Mouse (Mus musculus) stomach, postnatal 0 days (tissue): Measurements from ENCODE around the gene Opn3. TPM values are rescaled to one million over a fixed set of nuclear protein-coding genes. Genes with fewer than 3 reads are reported as not detected.
A peak's percentile ranks its signal among the peaks of the same experiment; 100 is the strongest.

ENCODE experiments used
- ATAC-seq: fragments of 200-750 bp; cut with Nextera tagmentation; 2 replicates; pipeline ENCODE4 v1.8.0; 2017; ENCODE audit not compliant: low FRiP score, low TSS enrichment
- DNase-seq: peaks from one replicate; pipeline ENCODE4 v3.0.0-alpha.2; 2016; ENCODE audit warnings: low spot score
- H3K27ac ChIP-seq: fragments of 300-500 bp; sonication (generic); replicated peaks from 2 replicates; pipeline ENCODE4 v1.5.1; 2014; ENCODE audit warnings: mild to moderate bottlenecking, control low read depth
- H3K27me3 ChIP-seq: fragments of 300-500 bp; sonication (generic); 2 replicates; pipeline ENCODE4 v1.6.1; 2014; ENCODE audit warnings: low read length; ENCODE audit not compliant: control insufficient read depth, insufficient read depth
- H3K36me3 ChIP-seq: fragments of 300-500 bp; sonication (generic); 2 replicates; pipeline ENCODE4 v1.6.1; 2014; ENCODE audit warnings: low read length, mixed read lengths; ENCODE audit not compliant: control insufficient read depth, insufficient read depth
- H3K4me1 ChIP-seq: fragments of 300-500 bp; sonication (generic); replicated peaks from 2 replicates; pipeline ENCODE4 v1.6.1; 2014; ENCODE audit warnings: antibody characterized with exemption; ENCODE audit not compliant: control insufficient read depth, insufficient read depth
- H3K4me2 ChIP-seq: fragments of 300-500 bp; sonication (generic); replicated peaks from 2 replicates; pipeline ENCODE4 v1.6.1; 2014; ENCODE audit warnings: low read depth, mild to moderate bottlenecking, control low read depth, moderate library complexity
- H3K4me3 ChIP-seq: fragments of 300-500 bp; sonication (generic); 2 replicates; pipeline ENCODE4 v1.5.1; 2014; ENCODE audit warnings: low read depth, low read length, control low read depth
- H3K9ac ChIP-seq: fragments of 300-500 bp; sonication (generic); 2 replicates; pipeline ENCODE4 v1.6.1; 2014; ENCODE audit warnings: mild to moderate bottlenecking, low read length, control low read depth, mixed read lengths
- H3K9me3 ChIP-seq: fragments of 300-500 bp; sonication (generic); 2 replicates; pipeline ENCODE4 v1.6.1; 2016; ENCODE audit warnings: low read length; ENCODE audit not compliant: control insufficient read depth
- CTCF ChIP-seq: IDR thresholded peaks from 2 replicates; pipeline ENCODE4 v1.5.1; 2016; ENCODE audit warnings: antibody characterized with exemption, low read depth, mild to moderate bottlenecking, moderate library complexity
- EP300 ChIP-seq: optimal IDR thresholded peaks from 2 replicates; pipeline ENCODE3; 2016; ENCODE audit warnings: antibody characterized with exemption
- WGBS: fragments of 180-500 bp; shearing (Covaris S2); extraction: QIAGEN DNeasy Blood & Tissue Kit; methylation state at CpG from one replicate; pipeline ENCODE4 v1.1.7; 2014; 5-methylcytosine and 5-hydroxymethylcytosine counted together
- polyA plus RNA-seq: library from polyadenylated mRNA; unstranded; fragments of >200 nt; fragmentation: Nextera tagmentation; extraction: Ambion mirVana; gene quantifications from 2 replicates; pipeline ENCODE4 v1.2.1, GENCODE M21; 2015

Opn3 gene
- polyA plus RNA-seq, 1 experiment from 2014 or later, result 2.4 TPM

DNA sequence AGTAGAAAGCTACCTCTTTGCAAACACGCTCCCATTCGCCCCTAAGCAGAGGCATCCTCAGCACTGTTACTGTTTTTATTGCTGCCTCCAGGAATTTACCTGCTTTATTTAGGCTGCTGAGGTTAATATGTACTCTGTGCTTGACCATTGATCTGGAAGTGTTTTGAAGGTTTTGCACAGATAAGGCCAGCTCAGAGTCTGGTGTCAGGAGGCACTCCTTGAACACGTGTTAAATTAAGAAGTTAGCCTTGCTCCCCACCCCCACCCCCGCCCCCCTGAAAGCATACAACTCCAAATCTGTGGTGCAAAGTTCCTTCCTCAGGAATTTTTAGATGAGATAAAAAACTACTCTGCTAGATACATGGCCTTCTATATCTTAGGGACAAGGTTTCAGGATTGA lies 8.6 kb upstream of the Opn3 start:
- DNase-seq, result no peak
- no peaks in the 10 kb centered on the region for H3K9me3 ChIP-seq
- H3K4me1 ChIP-seq, result no peaks in the 10 kb centered on the region
- no peaks in the 10 kb centered on the region for H3K27me3 ChIP-seq
- ATAC-seq, result no peak; the same call in 1 of the 2 replicates
- H3K27ac ChIP-seq, result no peak overlapping the region
- WGBS, result 53% methylated on average over 4 of the region's 4 CpGs
- no peaks in the 10 kb centered on the region for H3K36me3 ChIP-seq
- no peak overlapping the region for H3K9ac ChIP-seq
- no peak overlapping the region for H3K4me2 ChIP-seq
- TF ChIP-seq EP300 (no peak), CTCF (no peak)
- H3K4me3 ChIP-seq, result no peak overlapping the region

- Histone ChIP-seq H3K4me1 (no peaks in the 10 kb centered on the region), H3K9ac (no peak overlapping the region), H3K9me3 (no peaks in the 10 kb centered on the region), H3K27me3 (no peaks in the 10 kb centered on the region), H3K36me3 (no peaks in the 10 kb centered on the region), H3K27ac (no peak overlapping the region), H3K4me3 (no peak overlapping the region), H3K4me2 (no peak overlapping the region)
- WGBS, result 21% methylated on average over 4 of the region's 4 CpGs
- ATAC-seq, result no peak
- no peak for DNase-seq
- TF ChIP-seq EP300, result no peak
- TF ChIP-seq CTCF, result no peak
These were observed 7.2 kb upstream of the Opn3 start for GRCm38 (mm10) chr1:175699796-175700195.

DNA sequence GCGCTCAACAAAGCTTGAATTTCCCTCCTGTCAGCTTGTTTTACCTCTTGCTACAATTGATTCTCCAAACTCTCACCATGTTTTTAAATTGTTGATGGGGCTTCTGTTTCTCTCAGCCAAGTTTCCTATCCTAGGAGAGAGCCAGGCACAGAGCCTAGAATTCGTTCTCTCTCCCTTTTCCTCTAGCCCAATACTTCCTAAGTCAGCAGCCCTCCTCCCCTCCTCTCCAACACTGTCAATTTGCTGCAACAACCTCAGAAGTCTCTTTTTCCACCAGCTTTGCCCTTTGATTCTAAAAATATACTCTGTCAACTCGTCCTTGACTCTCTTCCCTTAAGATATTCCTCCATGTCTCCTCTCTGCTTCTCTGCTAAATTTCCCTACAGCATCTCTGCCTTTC lies 6.8 kb upstream of the Opn3 start:
- H3K4me2 ChIP-seq, result no peak overlapping the region
- no peak overlapping the region for H3K27ac ChIP-seq

DNA sequence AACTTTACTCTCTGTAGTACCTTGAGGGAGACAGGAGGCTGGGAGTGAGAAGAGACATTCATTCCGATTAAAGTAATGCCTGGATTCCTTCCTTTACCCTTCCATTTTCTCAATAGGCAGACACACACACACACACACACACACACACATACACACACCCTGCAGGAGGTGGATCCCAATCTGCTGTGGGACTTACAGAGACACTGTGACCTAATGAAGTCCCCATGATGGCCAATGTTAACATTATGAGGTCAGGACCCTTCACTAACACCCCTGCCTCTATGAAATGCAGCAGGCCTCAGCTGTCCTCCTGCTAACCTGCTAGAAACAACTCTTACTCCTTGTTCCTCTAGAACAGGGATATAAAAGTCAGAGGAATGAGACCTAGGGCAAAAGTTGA lies 5.7 kb upstream of the Opn3 start, which contains the start of gene Wdr64:
TSS of gene Wdr64 (plus strand) at position 301 of the 400 bp plus-strand sequence.
- DNase-seq (no peak), ATAC-seq (no peak)
- H3K4me2 ChIP-seq, result no peak within 1 kb of the TSS
- no peaks in the 10 kb centered on the region for H3K36me3 ChIP-seq
- H3K4me3 ChIP-seq, result no peak within 1 kb of the TSS
- no peaks in the 10 kb centered on the region for H3K9me3 ChIP-seq
- H3K4me1 ChIP-seq, result no peaks in the 10 kb centered on the region
- 78% methylated on average over 1 of the region's 1 CpGs for WGBS
- no peaks in the 10 kb centered on the region for H3K27me3 ChIP-seq
- H3K9ac ChIP-seq, result no peak within 1 kb of the TSS
- H3K27ac ChIP-seq, result no peak within 1 kb of the TSS
- TF ChIP-seq EP300 (no peak), CTCF (no peak)

More for the DNA sequence above, 6.8 kb upstream of the Opn3 start:
- WGBS, result 49% methylated on average over 3 of the region's 3 CpGs
- DNase-seq, result no peak
- no peak for ATAC-seq
- TF ChIP-seq EP300 (no peak), CTCF (no peak)
- Histone ChIP-seq H3K4me1 (no peaks in the 10 kb centered on the region), H3K36me3 (no peaks in the 10 kb centered on the region), H3K9ac (no peak overlapping the region), H3K4me3 (no peak overlapping the region), H3K9me3 (no peaks in the 10 kb centered on the region), H3K27me3 (no peaks in the 10 kb centered on the region)

DNA sequence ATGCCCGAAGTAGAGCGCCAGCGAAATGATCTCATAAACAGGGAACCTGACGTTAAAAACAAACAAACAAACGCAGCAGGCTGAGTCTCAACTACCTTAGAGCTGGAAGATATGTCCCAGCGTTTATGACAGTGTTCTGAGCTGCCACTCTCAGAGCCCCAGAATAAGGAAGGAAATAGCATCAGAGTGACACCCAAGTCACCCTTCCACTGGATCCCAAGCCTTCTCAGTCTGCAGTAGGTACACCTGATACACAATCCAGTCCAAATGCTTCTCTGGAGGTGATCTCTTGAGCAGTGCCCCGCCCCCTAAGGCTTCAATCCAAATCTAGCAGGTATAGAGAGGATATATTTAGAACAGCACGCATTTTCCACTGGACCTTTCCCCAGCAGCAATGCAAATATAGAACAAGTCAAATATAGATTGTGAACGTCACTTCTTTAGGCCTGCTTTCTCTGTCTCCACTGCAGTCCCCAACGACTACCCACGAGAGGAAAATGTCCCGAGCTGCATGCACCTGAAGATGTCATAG lies 919 bp upstream of the Opn3 start:
- peak overlapping the region; percentile 0; the same call in 1 of the 2 replicates for H3K9ac ChIP-seq
- no peaks in the 10 kb centered on the region for H3K27me3 ChIP-seq
- TF ChIP-seq EP300 (no peak), CTCF (no peak)
- H3K9me3 ChIP-seq, result no peaks in the 10 kb centered on the region
- H3K36me3 ChIP-seq, result no peaks in the 10 kb centered on the region
- H3K4me2 ChIP-seq, result peak overlapping the region; percentile 94
- DNase-seq (peak; percentile 56), ATAC-seq (no peak)
- H3K4me3 ChIP-seq, result peak overlapping the region; percentile 78; the same call in 1 of the 2 replicates
- WGBS, result 24% methylated on average over 12 of the region's 12 CpGs
- no peaks in the 10 kb centered on the region; the same call in 1 of the 2 replicates for H3K4me1 ChIP-seq
- no peak overlapping the region for H3K27ac ChIP-seq

DNA sequence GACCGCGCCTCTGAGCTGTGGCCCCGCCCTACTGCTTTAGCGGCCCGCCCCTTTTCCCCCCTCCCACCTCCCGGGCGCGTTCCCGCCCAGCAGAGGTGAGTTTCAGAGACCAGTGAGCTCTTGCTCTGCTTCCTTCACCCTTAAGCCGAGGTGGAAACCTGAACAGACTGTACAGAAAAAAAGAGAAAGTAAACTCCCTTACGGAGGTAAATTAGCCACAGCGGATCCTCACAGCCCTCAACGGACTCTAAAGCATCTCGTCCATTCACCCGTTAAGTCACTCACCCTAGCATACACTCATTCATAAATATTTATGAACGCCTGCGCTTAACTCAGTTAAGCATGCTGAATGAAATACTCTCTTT lies 403 bp upstream of the Opn3 start:
- DNase-seq (no peak), ATAC-seq (no peak)
- Histone ChIP-seq H3K4me1 (no peaks in the 10 kb centered on the region; the same call in 1 of the 2 replicates), H3K36me3 (no peaks in the 10 kb centered on the region), H3K4me2 (peak overlapping the region; percentile 94), H3K27ac (no peak overlapping the region), H3K4me3 (peak overlapping the region; percentile 78), H3K27me3 (no peaks in the 10 kb centered on the region), H3K9ac (peak overlapping the region; percentile 0; the same call in 1 of the 2 replicates), H3K9me3 (no peaks in the 10 kb centered on the region)
- TF ChIP-seq EP300 (no peak), CTCF (0 out of 2 replicates have a peak, but pooled peaks have one; percentile 4)
- under 1% methylated on average over 17 of the region's 17 CpGs for WGBS
